Mouse (Mus musculus): ENCODE measurements around the gene Mgat5.

GRCm38 (mm10) chr1:127441736-127442135, 236.9 kb downstream of the Mgat5 start:
- no peak for TF ChIP-seq CTCF (IDR thresholded peaks at IDR 0.05; ENCODE audit: low read depth, low read length)
- no peak for TF ChIP-seq GATA1 (IDR thresholded peaks at IDR 0.05; ENCODE audit: borderline replicate concordance, low read length)
- no peak for TF ChIP-seq TAL1 (conservative IDR thresholded peaks at IDR 0.05; ENCODE audit: low read depth, low read length)
- no peak for TF ChIP-seq GATA2 (IDR thresholded peaks at IDR 0.05; ENCODE audit: borderline replicate concordance, low read depth, low read length)
- no peak for TF ChIP-seq POLR2AphosphoS5 (IDR thresholded peaks at IDR 0.05; ENCODE audit: insufficient replicate concordance, low read depth, low read length)

All from G1E (cell line).